Mouse (Mus musculus) forebrain, embryonic 16.5 days (tissue): ENCODE data around the gene Hs3st3b1. TPM values are rescaled to one million over a fixed set of nuclear protein-coding genes. Genes with fewer than 3 reads are reported as not detected.

Experiments used
- ATAC-seq: fragments of 200-750 bp; cut with Nextera tagmentation; 2 replicates; pipeline ENCODE4 v1.8.0; 2017; ENCODE audit warnings: mild to moderate bottlenecking, moderate library complexity
- H3K27ac ChIP-seq: fragments of 300-500 bp; sonication (generic); 2 replicates; pipeline ENCODE4 v1.5.1; 2014; ENCODE audit warnings: low read length, control low read depth
- H3K27me3 ChIP-seq: fragments of 300-500 bp; sonication (generic); replicated peaks from 2 replicates; pipeline ENCODE4 v1.6.1; 2014; ENCODE audit warnings: low read length; ENCODE audit not compliant: control insufficient read depth, insufficient read depth
- H3K36me3 ChIP-seq: fragments of 300-500 bp; sonication (generic); 2 replicates; pipeline ENCODE4 v1.6.1; 2014; ENCODE audit not compliant: control insufficient read depth, insufficient read depth
- H3K4me1 ChIP-seq: fragments of 300-500 bp; sonication (generic); replicated peaks from 2 replicates; pipeline ENCODE4 v1.6.1; 2014; ENCODE audit warnings: low read length; ENCODE audit not compliant: control insufficient read depth, insufficient read depth
- H3K4me2 ChIP-seq: fragments of 300-500 bp; sonication (generic); 2 replicates; pipeline ENCODE4 v1.6.1; 2014; ENCODE audit warnings: mild to moderate bottlenecking, low read length, control low read depth
- H3K4me3 ChIP-seq: fragments of 300-500 bp; sonication (generic); replicated peaks from 2 replicates; pipeline ENCODE4 v1.5.1; 2014; ENCODE audit warnings: mild to moderate bottlenecking, low read length, control low read depth
- H3K9ac ChIP-seq: fragments of 300-500 bp; sonication (generic); replicated peaks from 2 replicates; pipeline ENCODE4 v1.6.1; 2014; ENCODE audit warnings: low read depth, low read length, control low read depth
- H3K9me3 ChIP-seq: fragments of 300-500 bp; sonication (generic); 2 replicates; pipeline ENCODE4 v1.6.1; 2016; ENCODE audit warnings: low read length; ENCODE audit not compliant: control insufficient read depth
- WGBS: fragments of 180-500 bp; shearing (Covaris S2); extraction: QIAGEN DNeasy Blood & Tissue Kit; methylation state at CpG from one replicate; pipeline ENCODE4 v1.1.7; 2014; 5-methylcytosine and 5-hydroxymethylcytosine counted together
- polyA plus RNA-seq: library from polyadenylated mRNA; unstranded; fragments of >200 nt; fragmentation: Nextera tagmentation; extraction: Ambion mirVana; gene quantifications from 2 replicates; pipeline ENCODE4 v1.2.1, GENCODE M21; 2015

Hs3st3b1 gene
- polyA plus RNA-seq, 1 experiment from 2014 or later: 3.9 TPM

GRCm38 (mm10) chr11:63926901-63927300, 4.8 kb upstream of the Hs3st3b1 start:
- H3K4me3 ChIP-seq: no peak overlapping the region
- 85% methylated on average over 6 of the region's 6 CpGs for WGBS
- peaks cover 37% of the 10 kb centered on the region for H3K27me3 ChIP-seq
- no peak overlapping the region for H3K4me2 ChIP-seq
- H3K9ac ChIP-seq: no peak overlapping the region
- no peaks in the 10 kb centered on the region for H3K36me3 ChIP-seq
- ATAC-seq: no peak
- no peak overlapping the region for H3K27ac ChIP-seq
- H3K9me3 ChIP-seq: no peaks in the 10 kb centered on the region
- H3K4me1 ChIP-seq: peaks cover 26% of the 10 kb centered on the region

GRCm38 (mm10) chr11:63925161-63925582, 3.1 kb upstream of the Hs3st3b1 start:
- ATAC-seq: no peak
- H3K9ac ChIP-seq: no peak overlapping the region
- peaks cover 47% of the 10 kb centered on the region for H3K27me3 ChIP-seq
- no peaks in the 10 kb centered on the region for H3K36me3 ChIP-seq
- H3K4me1 ChIP-seq: peaks cover 41% of the 10 kb centered on the region
- no peak overlapping the region for H3K27ac ChIP-seq
- under 1% methylated on average over 31 of the region's 31 CpGs for WGBS
- H3K9me3 ChIP-seq: no peaks in the 10 kb centered on the region
- H3K4me2 ChIP-seq: peak overlapping the region; percentile 40
- peak overlapping the region; percentile 17 for H3K4me3 ChIP-seq

GRCm38 (mm10) chr11:63924286-63924930, 2.3 kb upstream of the Hs3st3b1 start:
- H3K36me3 ChIP-seq: no peaks in the 10 kb centered on the region
- H3K27me3 ChIP-seq: peaks cover 52% of the 10 kb centered on the region
- no peak for ATAC-seq
- H3K4me2 ChIP-seq: no peak overlapping the region
- no peaks in the 10 kb centered on the region for H3K9me3 ChIP-seq
- no peak overlapping the region for H3K9ac ChIP-seq
- H3K4me1 ChIP-seq: peaks cover 49% of the 10 kb centered on the region
- no peak overlapping the region for H3K27ac ChIP-seq
- H3K4me3 ChIP-seq: no peak overlapping the region
- 3% methylated on average over 26 of the region's 26 CpGs for WGBS

DNA sequence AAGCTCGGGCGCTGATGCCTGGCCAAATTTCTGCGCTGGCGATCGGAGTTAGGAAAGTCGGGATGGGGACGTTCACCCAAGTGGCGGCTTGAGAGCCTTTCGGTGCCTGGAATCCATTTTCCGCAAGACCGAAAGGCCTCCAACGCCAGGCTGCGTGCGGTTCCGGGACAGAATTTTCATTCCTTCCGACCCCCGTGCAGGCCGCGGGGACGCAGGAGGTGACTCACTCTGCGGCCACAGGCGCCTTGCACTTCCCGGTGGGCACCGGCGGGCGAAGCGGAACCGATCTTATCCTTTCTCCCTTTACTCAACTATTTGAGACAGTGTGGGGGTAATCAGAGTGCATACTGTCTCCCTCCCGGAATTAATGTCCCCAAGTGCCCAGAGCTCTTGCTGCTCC, 1.3 kb upstream of the Hs3st3b1 start:
- 1% methylated on average over 29 of the region's 29 CpGs for WGBS
- Histone ChIP-seq H3K4me2 (peak overlapping the region; percentile 38), H3K27me3 (peaks cover 57% of the 10 kb centered on the region), H3K36me3 (no peaks in the 10 kb centered on the region), H3K27ac (no peak overlapping the region), H3K4me1 (peaks cover 53% of the 10 kb centered on the region), H3K9ac (no peak overlapping the region), H3K9me3 (no peaks in the 10 kb centered on the region), H3K4me3 (peak overlapping the region; percentile 18)
- ATAC-seq: no peak

GRCm38 (mm10) chr11:63921044-63921951, 792 bp downstream of the Hs3st3b1 start:
- no peak; the same call in 1 of the 2 replicates for ATAC-seq
- Histone ChIP-seq H3K36me3 (no peaks in the 10 kb centered on the region), H3K9ac (peak overlapping the region; percentile 49), H3K27me3 (peaks cover 72% of the 10 kb centered on the region), H3K4me1 (peaks cover 53% of the 10 kb centered on the region), H3K9me3 (no peaks in the 10 kb centered on the region), H3K27ac (no peak overlapping the region), H3K4me3 (peak overlapping the region; percentile 43), H3K4me2 (peak overlapping the region; percentile 75)
- under 1% methylated on average over 78 of the region's 80 CpGs for WGBS

GRCm38 (mm10) chr11:63920531-63920930, 1.6 kb downstream of the Hs3st3b1 start:
- WGBS: under 1% methylated on average over 33 of the region's 33 CpGs
- H3K27me3 ChIP-seq: peaks cover 70% of the 10 kb centered on the region
- peaks cover 53% of the 10 kb centered on the region for H3K4me1 ChIP-seq
- peak; percentile 77 for ATAC-seq
- no peak overlapping the region for H3K27ac ChIP-seq
- H3K9ac ChIP-seq: peak overlapping the region; percentile 39
- peak overlapping the region; percentile 43 for H3K4me3 ChIP-seq
- no peaks in the 10 kb centered on the region for H3K9me3 ChIP-seq
- no peaks in the 10 kb centered on the region for H3K36me3 ChIP-seq
- H3K4me2 ChIP-seq: peak overlapping the region; percentile 75

DNA sequence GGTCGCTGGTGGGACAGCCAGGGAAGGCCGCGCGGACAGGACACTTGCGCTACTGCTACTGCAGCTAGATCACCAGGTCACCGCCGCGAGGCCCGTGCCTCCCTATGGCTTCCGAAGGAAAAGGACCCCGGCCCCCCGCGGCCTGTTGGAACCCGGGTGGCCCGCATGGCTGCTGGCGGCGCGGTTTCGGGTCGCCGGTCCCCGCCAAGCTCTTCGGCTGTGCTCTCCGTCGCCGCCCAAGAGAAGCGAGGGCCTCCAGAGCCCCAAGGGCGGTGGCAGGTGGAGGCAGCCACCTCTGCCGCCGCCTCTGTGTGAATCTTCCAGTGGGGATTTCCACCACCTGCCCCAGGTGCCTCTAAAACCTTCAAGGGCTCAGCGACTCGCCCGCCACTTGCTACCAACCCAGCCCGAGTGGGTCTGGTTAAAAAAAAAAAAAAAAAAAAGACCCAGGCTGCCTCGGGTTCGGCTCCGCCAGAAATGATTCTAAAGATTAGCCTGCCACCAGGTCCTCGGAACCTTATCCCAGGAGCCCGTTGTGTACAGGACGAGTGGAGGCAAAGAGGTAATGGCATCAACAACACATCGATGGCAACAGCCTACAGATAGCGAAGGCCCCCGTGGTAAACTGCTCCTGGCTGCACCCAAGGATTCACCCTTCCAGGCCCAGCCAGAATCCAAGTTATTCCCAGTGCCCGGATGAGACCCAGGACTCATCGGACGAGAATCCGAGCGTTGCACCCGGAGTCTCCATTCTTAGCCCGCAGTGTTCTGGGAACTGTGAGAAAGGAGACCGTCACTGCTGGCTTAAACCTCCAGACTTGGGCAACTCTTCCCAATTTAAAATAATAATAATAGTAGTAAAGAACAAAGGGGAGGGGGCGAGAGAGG, 2.6 kb downstream of the Hs3st3b1 start:
- Histone ChIP-seq H3K9me3 (no peaks in the 10 kb centered on the region), H3K27me3 (peaks cover 67% of the 10 kb centered on the region), H3K9ac (peak overlapping the region; percentile 43), H3K4me1 (peaks cover 50% of the 10 kb centered on the region), H3K4me2 (peak overlapping the region; percentile 75), H3K27ac (no peak overlapping the region), H3K36me3 (no peaks in the 10 kb centered on the region), H3K4me3 (peak overlapping the region; percentile 43)
- whole genome bisulfite sequencing: 4% methylated on average over 52 of the region's 52 CpGs
- no peak for ATAC-seq

- peak overlapping the region; percentile 75 for H3K4me2 ChIP-seq
- 20% methylated on average over 17 of the region's 17 CpGs for WGBS
Measured at GRCm38 (mm10) chr11:63918321-63919105, 3.6 kb downstream of the Hs3st3b1 start.

More at GRCm38 (mm10) chr11:63918321-63919105, 3.6 kb downstream of the Hs3st3b1 start:
- no peak overlapping the region for H3K27ac ChIP-seq
- ATAC-seq: no peak
- no peaks in the 10 kb centered on the region for H3K36me3 ChIP-seq
- no peaks in the 10 kb centered on the region for H3K9me3 ChIP-seq
- peaks cover 62% of the 10 kb centered on the region for H3K27me3 ChIP-seq
- peak overlapping the region; percentile 43; the same call in 1 of the 2 replicates for H3K9ac ChIP-seq
- H3K4me1 ChIP-seq: peaks cover 49% of the 10 kb centered on the region
- peak overlapping the region; percentile 43 for H3K4me3 ChIP-seq
